Mouse (Mus musculus) layer of hippocampus, adult 2 months (tissue): ENCODE data around the gene Eps8. TPM values are rescaled to one million over a fixed set of nuclear protein-coding genes. Genes with fewer than 3 reads are reported as not detected.

Experiments used
- DNase-seq, 2 experiments: peaks; one replicate each; pipeline ENCODE4 v3.0.0; 2022; ENCODE audit warnings: low spot score in 2 of 2
- H3K27ac ChIP-seq: fragments of 200-600 bp; 2 replicates; pipeline ENCODE4 v1.8.1; 2022
- H3K4me3 ChIP-seq: fragments of 200-600 bp; 2 replicates; pipeline ENCODE4 v1.8.1; 2022; ENCODE audit warnings: mild to moderate bottlenecking
- CTCF ChIP-seq: fragments of 200-600 bp; conservative IDR thresholded peaks from 2 replicates; pipeline ENCODE4 v1.8.1; 2022; ENCODE audit warnings: antibody characterized with exemption, mild to moderate bottlenecking, moderate library complexity
- total RNA-seq, 2 experiments: library from RNA; stranded (reverse); gene quantifications; 2 replicates each; pipeline ENCODE4 v1.2.3; 2021

Gene Eps8
- total RNA-seq, 2 experiments from 2014 or later: 42.3 to 44.9 TPM

DNA sequence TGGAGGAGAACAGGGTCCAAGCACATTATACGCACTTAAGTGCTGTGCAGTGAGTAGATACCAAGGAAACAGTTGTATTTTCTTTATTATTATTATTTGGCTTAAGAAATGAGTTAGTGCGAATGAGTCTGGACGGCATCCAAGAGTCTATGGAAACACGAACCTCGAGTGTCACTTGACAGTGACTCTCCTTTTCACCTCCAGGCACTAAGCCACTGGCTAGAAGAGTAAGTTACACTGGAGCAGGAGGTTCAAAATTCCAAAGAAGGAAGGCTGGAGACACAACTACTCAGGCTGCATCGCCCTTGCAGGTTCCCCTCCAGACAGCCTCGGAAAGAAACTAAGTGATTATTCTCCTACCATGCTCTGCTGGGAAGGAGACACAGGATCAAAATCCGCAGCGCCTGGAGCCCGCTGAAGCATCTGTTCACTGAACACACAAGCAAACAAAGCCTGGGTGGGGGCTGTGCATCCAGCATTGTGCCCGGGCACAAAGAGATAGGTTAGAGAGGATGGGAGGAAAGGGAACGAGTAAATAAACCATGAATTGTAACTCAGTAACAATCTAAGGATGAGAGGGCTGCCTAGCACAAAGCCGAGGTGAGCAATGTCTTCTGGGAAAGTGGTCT, 25.0 kb downstream of the Eps8 start:
- no peak overlapping the region for H3K27ac ChIP-seq
- no peak overlapping the region for H3K4me3 ChIP-seq
- no peak for TF ChIP-seq CTCF
- no peak for DNase-seq

DNA sequence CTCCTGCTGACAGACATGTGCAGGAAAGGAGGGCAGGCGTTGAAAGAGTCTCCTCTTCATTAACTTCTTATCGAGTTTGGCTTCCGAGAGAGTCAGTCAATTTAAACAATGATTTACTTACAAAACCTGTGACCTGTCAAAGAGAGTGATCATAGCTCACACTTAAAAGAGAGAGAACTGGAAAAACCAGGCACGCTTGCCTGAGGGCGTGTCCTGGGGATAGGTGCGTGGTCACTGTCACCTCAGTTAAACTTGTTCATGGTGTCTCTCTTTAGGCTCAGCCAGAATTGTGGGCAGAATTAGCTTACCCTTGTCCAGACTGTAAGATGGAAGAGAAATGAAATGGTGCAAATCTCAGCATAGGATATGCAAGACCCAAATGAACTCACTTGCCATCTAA, 26.0 kb downstream of the Eps8 start:
- no peak overlapping the region for H3K27ac ChIP-seq
- no peak for TF ChIP-seq CTCF
- DNase-seq: no peak

DNA sequence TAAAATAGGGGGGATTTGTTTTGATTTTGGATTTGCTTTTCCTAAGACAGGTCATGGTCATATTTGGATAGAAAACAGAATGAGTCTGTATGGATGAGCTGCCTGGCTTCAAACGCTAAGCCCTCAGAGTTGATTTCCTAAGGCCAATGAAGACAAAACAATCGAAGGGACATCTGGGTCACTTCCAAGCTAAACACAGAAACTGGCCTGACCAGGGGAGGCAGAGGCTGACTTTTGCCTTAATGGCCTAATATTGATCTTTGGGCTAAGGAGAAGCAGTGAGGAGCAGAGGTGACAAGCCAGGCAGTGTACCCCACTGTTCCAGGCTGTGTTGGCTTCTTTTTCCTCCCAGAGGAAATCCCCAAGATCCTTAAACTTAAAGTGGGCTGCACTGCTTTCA, 33.7 kb downstream of the Eps8 start:
- no peak overlapping the region for H3K27ac ChIP-seq
- no peak for TF ChIP-seq CTCF
- H3K4me3 ChIP-seq: no peak overlapping the region

More for the DNA sequence above, 26.0 kb downstream of the Eps8 start:
- no peak overlapping the region for H3K4me3 ChIP-seq

DNA sequence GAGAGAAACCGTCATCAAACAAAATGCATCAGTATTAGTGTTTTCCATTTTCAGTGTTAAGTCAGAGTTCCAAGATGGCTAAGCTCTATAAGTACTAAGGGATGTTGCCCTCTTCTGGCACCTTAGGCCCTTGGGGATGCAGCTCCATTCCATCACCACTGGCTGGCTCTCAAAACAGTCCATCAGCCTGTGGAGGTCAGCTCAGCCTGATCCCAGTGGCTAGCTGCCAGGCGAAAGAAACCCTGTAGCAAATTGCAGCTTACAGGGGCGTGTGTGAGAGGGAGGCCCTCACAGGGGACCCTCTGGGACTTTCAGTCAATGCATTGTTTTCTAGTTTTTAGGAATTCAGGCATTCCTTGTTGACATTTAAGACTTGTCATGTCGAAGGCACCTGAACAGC, 40.8 kb downstream of the Eps8 start:
- TF ChIP-seq CTCF: peak; percentile 26
- Histone ChIP-seq H3K4me3 (no peak overlapping the region), H3K27ac (no peak overlapping the region)
- no peak for DNase-seq

More for the DNA sequence above, 33.7 kb downstream of the Eps8 start:
- DNase-seq: no peak

DNA sequence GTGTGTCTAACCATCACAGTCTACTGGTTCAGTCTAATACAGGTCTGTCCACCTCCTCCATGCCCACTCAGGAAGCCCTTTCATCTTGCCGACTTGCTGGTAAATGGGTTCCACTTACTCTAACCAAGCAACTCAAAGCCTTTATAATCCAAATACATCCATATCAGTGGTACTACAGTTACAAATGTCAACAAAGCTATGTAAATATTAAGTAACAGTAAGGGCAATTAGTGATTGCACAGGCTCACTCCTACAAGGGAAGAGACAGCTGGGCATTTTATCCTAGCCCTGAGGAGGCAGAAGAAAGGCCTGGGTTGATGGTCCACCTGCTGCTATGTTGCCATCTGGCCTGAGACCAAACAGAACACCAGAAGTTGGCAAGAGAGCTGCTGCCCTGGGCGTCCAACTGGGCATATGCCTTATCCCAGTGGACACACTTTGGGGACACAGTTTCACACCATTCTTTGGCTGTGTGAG, 42.6 kb downstream of the Eps8 start:
- Histone ChIP-seq H3K27ac (no peak overlapping the region), H3K4me3 (no peak overlapping the region)
- no peak for DNase-seq
- no peak for TF ChIP-seq CTCF

DNA sequence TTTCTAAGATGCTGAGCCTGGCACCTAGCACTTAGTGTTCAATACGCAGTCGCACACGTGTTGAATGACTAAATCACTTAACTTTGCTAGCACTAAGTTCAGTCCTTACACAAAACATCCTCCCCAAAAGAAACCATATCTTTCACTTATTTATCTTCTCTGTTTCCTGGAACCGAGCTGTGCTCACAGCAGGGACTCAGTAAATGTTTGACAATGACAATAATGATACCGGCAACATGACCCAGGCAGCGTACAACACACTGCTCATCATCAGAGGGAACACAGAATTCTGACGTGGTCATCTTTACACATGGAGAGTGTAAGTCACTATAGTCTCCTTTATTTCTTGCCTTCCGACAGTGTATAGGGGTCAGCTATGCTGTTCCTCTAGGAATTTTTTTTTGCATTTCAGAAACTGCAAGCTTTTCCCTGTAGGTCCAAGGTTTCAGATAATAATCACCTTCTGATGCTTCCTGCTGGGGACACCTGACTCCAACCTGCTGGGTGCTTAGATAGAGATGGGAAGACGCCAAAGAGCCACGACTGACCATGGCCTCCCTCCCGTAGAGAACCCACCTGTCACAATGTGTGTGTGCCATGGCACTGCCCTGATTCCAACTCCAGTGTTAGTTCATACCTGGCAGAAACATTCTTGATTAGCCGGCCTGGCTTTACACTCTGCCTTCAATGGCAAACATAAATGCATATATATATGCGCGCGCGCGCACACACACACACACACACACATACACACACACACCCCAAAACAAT, 46.3 kb downstream of the Eps8 start:
- TF ChIP-seq CTCF: no peak
- no peak overlapping the region for H3K27ac ChIP-seq
- no peak overlapping the region for H3K4me3 ChIP-seq
- no peak for DNase-seq

DNA sequence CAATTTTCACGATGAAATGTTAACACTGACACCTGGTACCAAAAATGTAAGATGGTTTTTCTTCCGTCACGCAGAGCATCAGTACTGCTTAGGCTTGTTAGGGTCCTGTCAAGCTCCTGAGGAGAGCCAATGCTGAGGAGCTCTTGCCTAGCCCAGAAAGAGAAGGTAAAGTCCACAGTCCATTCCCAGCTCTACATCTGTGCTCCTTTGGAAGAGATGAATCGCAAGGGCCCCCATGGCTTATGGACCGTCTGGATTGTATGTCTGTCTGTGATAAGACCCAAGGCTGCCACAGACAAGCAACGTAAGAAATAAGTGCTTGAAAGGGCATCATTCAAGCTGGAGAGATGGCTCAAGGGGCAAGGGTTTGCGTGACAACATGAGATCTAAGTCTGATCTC, 48.1 kb downstream of the Eps8 start:
- no peak overlapping the region for H3K27ac ChIP-seq
- no peak overlapping the region for H3K4me3 ChIP-seq
- no peak for DNase-seq
- no peak for TF ChIP-seq CTCF

DNA sequence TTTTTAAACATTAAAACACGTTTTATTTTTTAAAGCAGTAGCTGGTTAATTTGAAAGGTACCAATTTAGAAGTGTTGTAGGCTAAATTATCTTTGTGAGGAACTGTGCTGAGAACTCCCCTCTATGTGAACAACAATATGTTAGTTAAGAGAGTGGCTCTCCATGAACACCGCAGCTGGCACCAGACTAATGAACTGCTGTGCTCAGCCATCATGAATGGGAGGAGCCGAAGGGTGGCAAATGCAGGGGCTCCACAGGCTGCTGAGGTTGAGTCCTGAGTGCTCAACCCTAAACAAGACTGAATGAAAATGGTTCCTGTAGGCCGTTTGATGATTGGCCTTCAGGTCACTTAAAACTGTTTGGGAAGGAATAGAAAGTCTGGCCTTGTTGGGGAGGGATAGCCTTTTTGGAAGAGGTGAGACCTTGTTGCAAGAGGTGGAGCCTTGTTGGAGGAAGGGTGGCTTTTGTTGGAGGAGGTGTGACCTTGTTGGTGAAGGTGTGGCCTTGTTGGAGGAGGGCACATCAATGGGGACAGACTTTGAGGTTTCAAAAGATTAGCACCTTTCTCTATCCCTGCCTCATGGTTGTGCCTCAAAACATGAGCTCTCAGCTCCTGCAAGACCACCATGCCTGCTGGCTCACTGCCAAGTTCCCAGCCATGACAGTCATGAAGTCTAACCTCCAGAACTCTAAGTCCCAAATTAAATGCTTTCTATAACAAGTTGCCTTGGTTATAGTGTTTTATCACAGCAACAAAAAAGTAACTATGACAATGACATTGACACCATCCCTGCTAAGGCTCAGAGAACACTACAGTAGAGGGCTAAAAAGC, 50.0 kb downstream of the Eps8 start:
- Histone ChIP-seq H3K4me3 (no peak overlapping the region), H3K27ac (no peak overlapping the region)
- TF ChIP-seq CTCF: no peak
- DNase-seq: no peak

DNA sequence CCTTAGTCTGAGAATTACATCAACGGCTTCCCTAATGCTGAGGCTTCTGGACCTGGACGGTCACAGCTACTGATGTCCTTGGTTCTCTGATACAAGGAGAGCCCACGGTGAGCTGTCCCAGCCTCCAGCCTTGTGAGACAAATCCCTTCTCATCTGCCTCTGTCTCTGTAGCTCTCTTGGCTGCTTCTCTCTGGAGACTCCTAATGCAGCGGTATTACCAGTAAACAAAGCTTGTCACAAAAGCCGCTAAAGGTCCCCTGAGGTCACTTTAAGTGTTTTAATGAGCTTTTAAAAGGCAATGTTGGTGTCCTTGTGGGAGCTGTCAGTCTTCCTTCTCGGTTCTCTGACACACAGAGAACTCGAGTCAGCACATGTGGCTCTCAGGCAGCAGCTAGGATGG, 56.4 kb downstream of the Eps8 start:
- DNase-seq: no peak
- Histone ChIP-seq H3K4me3 (no peak overlapping the region), H3K27ac (no peak overlapping the region)
- no peak for TF ChIP-seq CTCF

DNA sequence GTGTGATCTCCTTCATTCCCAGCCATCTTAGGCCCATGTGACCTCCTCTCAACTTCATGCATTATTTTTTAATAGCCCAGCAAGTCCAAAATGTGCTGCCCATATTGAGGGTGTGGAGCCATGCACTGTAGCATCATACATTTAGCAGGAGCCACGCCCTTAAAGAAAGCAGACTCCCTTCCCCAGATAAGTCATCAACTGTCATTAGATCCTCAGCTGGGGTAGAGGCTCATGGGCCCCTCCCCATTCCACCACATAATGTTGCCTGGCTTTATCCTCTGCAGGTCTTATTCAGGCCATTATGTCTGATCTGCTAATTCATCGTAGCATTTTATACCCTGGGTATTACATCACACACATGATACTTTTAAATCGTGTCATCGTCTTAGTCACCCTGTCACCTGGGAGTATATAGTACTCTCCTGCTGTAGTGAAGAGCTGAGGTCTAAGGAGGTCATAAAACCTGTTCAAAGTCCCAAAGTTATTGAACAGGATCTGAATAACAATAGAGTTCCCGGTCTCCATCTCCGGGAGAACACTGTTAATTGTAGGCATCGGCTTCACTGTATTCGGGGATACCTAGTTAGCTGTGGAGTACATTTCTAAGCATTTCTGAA, 57.1 kb downstream of the Eps8 start:
- TF ChIP-seq CTCF: no peak
- DNase-seq: no peak
- Histone ChIP-seq H3K4me3 (no peak overlapping the region), H3K27ac (no peak overlapping the region)

DNA sequence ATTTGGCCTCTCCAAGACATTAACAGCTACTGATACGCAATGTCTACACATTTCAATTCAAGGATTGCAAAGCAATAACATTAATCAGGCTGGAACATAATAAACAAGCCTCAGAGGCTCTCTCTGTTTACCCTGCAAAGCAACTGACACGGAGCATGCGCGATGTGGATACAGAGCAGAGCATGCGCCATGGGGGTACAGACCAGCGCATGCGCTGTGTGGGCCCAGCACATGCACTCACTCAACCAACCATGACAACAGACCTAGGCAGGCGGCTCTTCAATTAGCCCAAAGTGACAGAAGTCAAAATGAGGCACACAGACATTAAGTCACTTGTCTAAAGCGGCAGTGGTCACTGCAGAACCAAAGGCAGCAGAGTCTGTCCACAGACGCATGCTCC, 62.1 kb downstream of the Eps8 start:
- H3K4me3 ChIP-seq: no peak overlapping the region
- no peak for TF ChIP-seq CTCF
- no peak for DNase-seq
- no peak overlapping the region for H3K27ac ChIP-seq

DNA sequence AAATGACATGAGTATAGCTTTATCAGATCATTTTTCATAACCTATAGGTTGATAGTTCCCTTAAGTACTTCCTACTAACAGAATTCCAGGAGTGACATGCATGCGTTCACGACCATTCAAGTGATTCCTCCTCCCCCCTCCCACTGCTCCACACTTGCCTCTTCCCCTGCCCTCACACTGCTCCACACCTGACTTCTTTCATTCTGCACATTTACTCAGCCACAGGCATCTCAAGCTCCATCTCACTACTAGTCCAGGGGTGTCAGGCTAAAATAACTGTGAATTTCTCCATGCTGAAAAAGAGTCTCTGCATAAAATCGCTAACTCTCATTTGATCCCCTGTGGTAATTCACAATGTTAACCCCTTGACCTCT, 65.4 kb downstream of the Eps8 start:
- DNase-seq: no peak
- Histone ChIP-seq H3K27ac (no peak overlapping the region), H3K4me3 (no peak overlapping the region)
- no peak for TF ChIP-seq CTCF
